Mouse (Mus musculus) heart, embryonic 16.5 days (tissue): Measurements from ENCODE around the gene Dnaic2. TPM values are rescaled to one million over a fixed set of nuclear protein-coding genes. Genes with fewer than 3 reads are reported as not detected.
A peak's percentile ranks its signal among the peaks of the same experiment; 100 is the strongest.

Experiments used
- ATAC-seq: fragments of 200-750 bp; cut with Nextera tagmentation; replicated peaks from 2 replicates; pipeline ENCODE4 v1.8.0; 2017; ENCODE audit warnings: moderate number of reproducible peaks; ENCODE audit not compliant: insufficient read depth, low FRiP score; ENCODE audit errors: extremely low read depth
- H3K27ac ChIP-seq: fragments of 300-500 bp; sonication (generic); 2 replicates; pipeline ENCODE4 v1.5.1; 2014; ENCODE audit warnings: mild to moderate bottlenecking, low read length, control low read depth, moderate library complexity
- H3K27me3 ChIP-seq: fragments of 300-500 bp; sonication (generic); 2 replicates; pipeline ENCODE4 v1.6.1; 2014; ENCODE audit warnings: low read length, mixed read lengths; ENCODE audit not compliant: control insufficient read depth, insufficient read depth
- H3K36me3 ChIP-seq: fragments of 300-500 bp; sonication (generic); 2 replicates; pipeline ENCODE4 v1.6.1; 2014; ENCODE audit not compliant: control insufficient read depth, insufficient read depth
- H3K4me1 ChIP-seq: fragments of 300-500 bp; sonication (generic); 2 replicates; pipeline ENCODE4 v1.6.1; 2014; ENCODE audit warnings: low read length, mixed read lengths; ENCODE audit not compliant: control insufficient read depth, insufficient read depth
- H3K4me2 ChIP-seq: fragments of 300-500 bp; sonication (generic); 2 replicates; pipeline ENCODE4 v1.6.1; 2014; ENCODE audit warnings: low read depth, mild to moderate bottlenecking, control low read depth, low read length
- H3K4me3 ChIP-seq: fragments of 300-500 bp; sonication (generic); 2 replicates; pipeline ENCODE4 v1.5.1; 2014; ENCODE audit warnings: mild to moderate bottlenecking, control low read depth, low read length
- H3K9ac ChIP-seq: fragments of 300-500 bp; sonication (generic); 2 replicates; pipeline ENCODE4 v1.6.1; 2014; ENCODE audit warnings: low read length, control low read depth
- H3K9me3 ChIP-seq: fragments of 300-500 bp; sonication (generic); replicated peaks from 2 replicates; pipeline ENCODE4 v1.6.1; 2016; ENCODE audit warnings: low read length; ENCODE audit not compliant: control insufficient read depth
- WGBS: fragments of 180-500 bp; shearing (Covaris S2); extraction: QIAGEN DNeasy Blood & Tissue Kit; methylation state at CpG from one replicate; pipeline ENCODE4 v1.1.7; 2014; 5-methylcytosine and 5-hydroxymethylcytosine counted together
- polyA plus RNA-seq: library from polyadenylated mRNA; unstranded; fragments of >200 nt; fragmentation: Nextera tagmentation; extraction: Ambion mirVana; gene quantifications from 2 replicates; pipeline ENCODE4 v1.2.1, GENCODE M21; 2015

The Dnaic2 gene
- polyA plus RNA-seq, result 1.1 and 1.3 TPM in 2 replicates

DNA sequence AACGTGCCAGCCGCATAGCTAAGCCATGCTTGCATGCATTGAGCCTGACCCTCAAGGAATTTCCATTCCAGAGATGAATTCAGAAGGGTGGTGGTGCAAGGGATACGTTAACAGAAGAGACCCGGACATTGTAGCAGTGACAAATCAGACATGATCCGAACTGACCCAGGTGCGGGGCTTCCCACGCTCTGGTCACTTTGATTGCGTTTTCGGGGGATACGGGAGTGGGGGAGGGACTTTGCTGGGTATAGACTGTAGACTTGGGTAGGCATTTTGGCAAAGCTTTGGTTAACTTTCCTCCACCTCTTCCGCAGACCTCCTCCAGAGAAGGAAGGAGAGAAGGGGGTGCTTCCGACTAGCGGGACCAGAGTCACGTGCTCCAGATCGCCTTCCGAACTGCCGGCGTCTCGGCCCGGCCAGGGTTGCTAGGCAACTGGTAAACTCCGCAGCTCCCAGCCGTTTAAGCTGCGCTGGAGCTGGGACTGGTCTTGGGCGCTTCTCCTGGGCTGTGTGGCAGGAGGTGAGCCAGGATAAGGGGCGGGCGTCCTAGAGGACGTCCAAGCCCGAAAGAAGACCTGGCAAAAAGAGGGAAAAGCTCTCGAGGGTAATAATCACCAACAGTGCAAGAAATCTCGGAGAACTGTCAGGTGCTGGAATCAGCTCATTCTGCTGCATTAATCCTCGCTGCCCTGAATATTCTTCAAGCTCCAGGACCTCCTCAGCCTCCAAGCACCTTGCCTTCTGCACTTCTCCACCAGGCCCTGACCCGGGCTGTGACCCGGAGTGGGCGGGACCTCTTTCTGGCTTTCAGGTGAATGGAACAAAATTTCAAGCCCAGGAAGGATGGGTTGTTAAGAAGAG is at the start of gene Dnaic2:
Dnaic2 (plus strand) TSS at position 444 of the 861 bp plus-strand sequence.
- Histone ChIP-seq H3K4me2 (peak within 1 kb of the TSS; percentile 78), H3K27ac (no peak within 1 kb of the TSS), H3K4me3 (peak within 1 kb of the TSS; percentile 46), H3K36me3 (no peaks in the 10 kb centered on the region), H3K27me3 (no peaks in the 10 kb centered on the region), H3K9me3 (no peaks in the 10 kb centered on the region), H3K4me1 (peaks cover 13% of the 10 kb centered on the region), H3K9ac (peak within 1 kb of the TSS; percentile 52)
- ATAC-seq, result peak; percentile 74
- WGBS, result 9% methylated on average over 34 of the region's 34 CpGs

DNA sequence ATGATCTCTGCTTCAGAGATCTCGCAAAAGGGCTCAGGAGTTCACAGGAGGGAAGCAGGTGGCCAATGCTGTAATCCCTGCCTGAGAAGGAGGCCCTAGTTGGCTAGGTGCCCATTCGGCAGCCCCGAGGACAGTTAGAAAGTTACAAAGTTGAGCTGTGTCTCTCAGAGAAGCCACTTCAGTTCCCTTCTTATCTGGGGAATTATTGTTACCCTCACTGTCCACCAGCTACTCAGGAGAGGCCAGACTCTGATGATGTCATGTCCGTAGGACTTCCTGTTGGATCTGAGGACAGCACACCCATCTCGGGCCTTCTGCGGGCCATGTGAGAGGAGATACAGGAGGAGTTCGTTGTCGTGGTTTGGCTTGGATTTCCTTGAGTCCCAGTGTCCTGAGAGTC is 47.6 kb upstream of the Dnaic2 start:
- H3K9me3 ChIP-seq, result no peaks in the 10 kb centered on the region
- no peak overlapping the region for H3K4me2 ChIP-seq
- 25% methylated on average over 8 of the region's 8 CpGs for WGBS
- peaks cover 28% of the 10 kb centered on the region for H3K4me1 ChIP-seq
- no peaks in the 10 kb centered on the region for H3K27me3 ChIP-seq
- no peaks in the 10 kb centered on the region for H3K36me3 ChIP-seq
- H3K4me3 ChIP-seq, result no peak overlapping the region
- peak overlapping the region; percentile 50; the same call in 1 of the 2 replicates for H3K9ac ChIP-seq
- no peak for ATAC-seq
- H3K27ac ChIP-seq, result peak overlapping the region; percentile 69

DNA sequence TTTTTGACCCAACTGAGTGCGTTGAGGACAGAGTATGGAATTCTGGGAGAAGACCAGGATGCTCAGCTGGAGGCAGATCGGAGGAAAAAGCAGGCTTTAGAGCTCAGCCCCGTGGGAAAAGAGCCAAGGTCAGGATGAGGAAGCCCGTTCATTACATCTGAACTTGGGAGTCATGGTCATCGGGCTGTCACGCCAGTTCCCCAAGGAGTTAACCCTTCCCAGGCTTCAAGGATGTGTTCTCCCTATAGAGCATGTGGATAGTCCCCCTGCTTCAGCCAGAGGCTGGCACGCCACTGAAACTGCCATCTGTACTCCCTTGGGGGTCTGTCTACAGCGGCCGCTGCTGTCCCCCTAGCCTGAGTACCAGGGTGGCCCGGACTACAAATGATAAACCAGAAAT is 46.9 kb upstream of the Dnaic2 start:
- H3K27ac ChIP-seq, result 0 out of 2 replicates have a peak overlapping the region, but pooled peaks have one; percentile 23

DNA sequence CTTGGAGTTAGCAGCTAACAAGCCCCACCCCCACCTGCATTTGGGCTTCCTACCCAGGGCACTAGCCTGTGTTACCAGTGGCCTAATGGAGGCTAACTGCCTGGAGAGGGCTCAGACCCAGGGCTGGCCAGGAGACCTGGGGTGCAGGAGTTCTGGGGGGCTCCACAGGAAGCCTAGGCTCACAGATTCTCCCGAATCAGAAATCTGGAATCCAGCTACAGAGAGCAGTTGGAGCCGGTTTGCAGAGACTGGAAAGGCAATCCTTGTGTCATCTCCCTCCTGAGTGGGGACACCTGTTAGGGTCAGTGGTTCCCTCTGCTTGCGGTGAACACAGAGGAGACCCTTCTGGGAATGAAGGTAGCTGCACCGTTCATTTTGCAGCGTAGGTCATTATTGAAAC is 46.2 kb upstream of the Dnaic2 start:
- no peak for ATAC-seq
- Histone ChIP-seq H3K9me3 (no peaks in the 10 kb centered on the region), H3K4me2 (no peak overlapping the region), H3K36me3 (no peaks in the 10 kb centered on the region), H3K4me1 (peaks cover 28% of the 10 kb centered on the region), H3K27ac (no peak overlapping the region), H3K27me3 (no peaks in the 10 kb centered on the region), H3K4me3 (no peak overlapping the region), H3K9ac (no peak overlapping the region)
- 68% methylated on average over 5 of the region's 5 CpGs for WGBS

More for the DNA sequence above, 46.9 kb upstream of the Dnaic2 start:
- Histone ChIP-seq H3K4me1 (peaks cover 32% of the 10 kb centered on the region), H3K27me3 (no peaks in the 10 kb centered on the region), H3K9ac (no peak overlapping the region), H3K4me3 (no peak overlapping the region), H3K9me3 (no peaks in the 10 kb centered on the region), H3K4me2 (no peak overlapping the region), H3K36me3 (no peaks in the 10 kb centered on the region)
- no peak for ATAC-seq
- WGBS, result 64% methylated on average over 10 of the region's 10 CpGs

DNA sequence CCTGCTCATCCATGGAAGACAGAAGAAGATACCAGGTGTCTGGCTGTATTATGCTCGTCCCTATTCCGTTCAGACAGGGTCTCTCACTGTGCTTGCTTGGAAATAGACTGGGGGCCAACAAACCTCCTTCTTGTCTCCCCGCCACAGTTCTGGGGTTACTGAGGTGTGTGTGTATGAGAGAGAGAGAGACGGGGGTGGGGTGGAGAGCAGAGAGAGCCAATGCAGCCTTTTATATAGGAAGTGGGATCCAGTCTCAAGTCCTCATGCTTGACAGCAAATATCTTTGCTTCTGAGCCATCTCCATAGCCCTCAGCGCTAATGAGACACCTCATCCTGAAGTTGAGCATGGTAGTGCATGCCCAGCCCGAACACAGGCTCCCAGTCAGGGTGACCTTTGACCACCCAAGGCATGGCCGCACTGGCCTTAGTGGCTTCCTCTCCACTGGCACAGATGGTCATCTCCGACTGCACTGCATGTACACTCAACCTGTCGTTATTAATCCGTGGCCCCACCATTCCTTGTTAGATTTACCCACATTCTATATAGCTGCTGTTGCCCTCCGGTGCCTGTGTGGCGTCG is 44.8 kb upstream of the Dnaic2 start:
- Histone ChIP-seq H3K27me3 (no peaks in the 10 kb centered on the region), H3K4me1 (peaks cover 18% of the 10 kb centered on the region), H3K36me3 (no peaks in the 10 kb centered on the region), H3K4me3 (no peak overlapping the region), H3K4me2 (no peak overlapping the region), H3K27ac (no peak overlapping the region), H3K9ac (no peak overlapping the region), H3K9me3 (no peaks in the 10 kb centered on the region)
- no peak for ATAC-seq
- 91% methylated on average over 13 of the region's 13 CpGs for WGBS

DNA sequence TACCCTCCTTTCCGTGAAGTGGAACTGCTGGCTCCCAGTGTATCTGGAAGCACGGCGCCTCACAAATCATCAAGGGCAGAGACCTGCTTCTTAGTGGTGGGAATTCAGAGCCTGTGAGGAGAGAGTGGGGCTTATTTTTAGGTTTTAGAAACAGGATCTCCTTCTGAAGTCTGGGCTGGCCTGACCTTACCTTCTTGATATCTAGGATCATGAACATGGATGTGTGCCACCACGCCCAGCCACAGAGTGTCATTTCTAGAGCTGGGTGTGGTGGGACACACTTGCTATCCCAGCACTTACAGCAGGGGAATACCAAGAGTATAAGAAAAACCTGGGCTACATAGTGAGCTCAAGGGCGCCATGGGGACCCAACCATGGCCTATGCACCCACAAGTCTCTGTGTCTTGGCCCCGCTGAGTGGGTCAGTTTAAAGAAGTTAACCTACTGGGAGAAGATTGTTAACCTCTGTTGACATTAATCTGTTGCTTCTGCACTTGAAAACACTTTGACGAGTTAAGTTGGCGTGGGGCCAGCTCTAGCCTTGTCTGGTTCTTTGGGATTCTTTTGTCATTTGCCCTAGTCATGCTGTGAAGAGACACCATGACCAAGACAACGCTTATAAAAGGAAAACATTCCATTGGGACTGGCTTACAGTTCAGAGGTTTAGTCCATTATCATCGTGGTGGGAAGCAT is 44.0 kb upstream of the Dnaic2 start:
- no peak overlapping the region for H3K4me2 ChIP-seq
- 81% methylated on average over 10 of the region's 10 CpGs for WGBS
- peaks cover 18% of the 10 kb centered on the region for H3K4me1 ChIP-seq
- no peaks in the 10 kb centered on the region for H3K27me3 ChIP-seq
- H3K36me3 ChIP-seq, result no peaks in the 10 kb centered on the region
- H3K9me3 ChIP-seq, result no peaks in the 10 kb centered on the region
- H3K9ac ChIP-seq, result no peak overlapping the region
- H3K4me3 ChIP-seq, result no peak overlapping the region
- H3K27ac ChIP-seq, result no peak overlapping the region
- ATAC-seq, result no peak

DNA sequence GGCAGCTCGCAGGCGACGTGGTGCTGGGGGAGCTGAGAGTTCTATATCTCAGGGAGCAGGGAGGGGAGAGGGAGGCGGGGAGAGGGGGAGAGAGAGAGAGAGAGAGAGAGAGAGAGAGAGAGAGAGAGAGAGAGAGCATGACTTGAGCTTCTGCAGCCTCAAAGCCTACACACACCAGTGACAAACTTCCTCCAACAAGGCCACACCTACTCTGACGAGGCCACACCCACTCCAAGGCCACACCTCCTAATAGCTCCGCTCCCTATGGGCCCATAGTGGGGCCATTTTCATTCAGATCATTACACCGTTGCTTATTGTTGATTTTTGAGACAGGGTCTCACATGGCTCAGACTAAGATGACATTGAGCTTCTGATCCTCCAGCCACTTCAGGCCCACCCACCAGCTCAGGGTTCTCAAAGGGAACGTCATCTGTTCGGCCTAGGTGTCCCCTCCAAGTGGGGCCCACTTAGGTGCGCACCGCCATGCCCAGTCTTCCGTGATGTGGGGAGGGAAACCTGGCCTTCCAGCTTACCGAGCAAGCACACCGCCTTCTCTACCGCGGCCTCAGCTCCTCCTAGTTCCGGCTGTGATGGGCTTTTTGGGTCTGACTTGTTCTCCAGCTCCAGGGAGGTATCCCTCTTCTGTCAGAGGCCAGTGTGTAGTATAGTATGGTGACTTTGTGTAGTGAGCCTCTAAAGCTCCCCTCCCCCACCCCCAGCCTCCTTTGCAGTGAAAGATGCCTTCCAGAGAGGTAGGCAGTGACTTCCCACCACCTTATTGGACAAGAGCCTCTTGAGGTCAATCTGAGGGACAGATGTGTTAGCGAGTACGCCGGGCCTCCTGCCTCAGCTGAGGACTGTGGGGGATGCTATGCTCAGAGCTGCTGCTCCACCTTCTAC is 43.2 kb upstream of the Dnaic2 start:
- no peaks in the 10 kb centered on the region for H3K27me3 ChIP-seq
- H3K9ac ChIP-seq, result no peak overlapping the region
- ATAC-seq, result no peak
- H3K27ac ChIP-seq, result no peak overlapping the region
- H3K4me2 ChIP-seq, result no peak overlapping the region
- 67% methylated on average over 19 of the region's 20 CpGs for WGBS
- no peaks in the 10 kb centered on the region for H3K9me3 ChIP-seq
- H3K4me1 ChIP-seq, result peaks cover 18% of the 10 kb centered on the region
- H3K4me3 ChIP-seq, result no peak overlapping the region
- H3K36me3 ChIP-seq, result no peaks in the 10 kb centered on the region

DNA sequence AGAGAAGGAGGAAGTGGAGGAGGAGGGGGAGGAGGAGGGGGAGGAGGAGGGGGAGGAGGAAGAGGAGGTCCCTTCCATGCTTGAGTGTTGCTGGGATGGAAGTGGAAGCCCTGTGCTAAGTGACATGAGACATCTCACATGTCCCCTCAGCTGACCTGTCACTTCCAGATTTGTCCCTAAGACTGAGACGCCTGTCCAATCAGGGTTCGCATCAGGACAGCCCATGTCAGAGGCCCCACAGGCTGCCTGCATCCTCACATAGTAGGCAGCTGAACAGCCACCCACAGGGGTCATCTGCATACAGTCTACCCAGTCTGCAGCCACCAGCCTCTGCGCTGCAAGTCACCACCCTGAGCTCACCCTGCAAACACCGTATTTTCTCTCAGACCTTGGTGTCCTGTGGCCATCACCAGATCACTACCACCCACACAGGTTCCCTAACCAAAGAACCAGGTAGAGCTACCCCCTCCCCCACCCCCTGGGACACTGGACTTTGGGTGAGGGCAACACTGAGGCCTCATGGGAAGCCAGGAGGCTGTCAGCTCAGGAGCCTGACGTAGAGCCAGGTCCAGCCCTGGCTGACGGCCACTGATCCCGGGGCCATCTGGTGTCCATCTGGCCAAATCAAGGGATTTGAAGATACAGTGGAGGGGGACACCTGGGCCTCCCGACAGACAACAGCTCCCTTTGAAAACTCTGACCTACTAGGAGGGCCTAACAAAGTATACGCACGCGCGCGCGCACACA is 42.4 kb upstream of the Dnaic2 start:
- Histone ChIP-seq H3K27me3 (no peaks in the 10 kb centered on the region), H3K36me3 (no peaks in the 10 kb centered on the region), H3K27ac (no peak overlapping the region), H3K9ac (no peak overlapping the region), H3K4me1 (peaks cover 10% of the 10 kb centered on the region), H3K9me3 (no peaks in the 10 kb centered on the region), H3K4me2 (no peak overlapping the region), H3K4me3 (no peak overlapping the region)
- ATAC-seq, result 0 out of 2 replicates have a peak, but pooled peaks have one; percentile 7
- WGBS, result 65% methylated on average over 14 of the region's 14 CpGs
